Mouse (Mus musculus) layer of hippocampus, postnatal 14 days (tissue): ENCODE data around the gene Rara. TPM values are rescaled to one million over a fixed set of nuclear protein-coding genes. Genes with fewer than 3 reads are reported as not detected.
"Not testable (repeated sequence)": the region's sequence is repeated elsewhere in the genome, so short reads cannot be mapped to it uniquely, and the experiment has no call there.

ENCODE experiments used
- DNase-seq, 2 experiments: peaks; one replicate each; pipeline ENCODE4 v3.0.0; 2021 to 2022; ENCODE audit warnings: low spot score in 2 of 2, mixed read lengths in 1 of 2
- total RNA-seq, 2 experiments: library from RNA; stranded (reverse); gene quantifications; 2 replicates each; pipeline ENCODE4 v1.2.3; 2021

Rara gene
- total RNA-seq, 2 experiments from 2014 or later = 20.2 to 20.3 TPM

GRCm38 (mm10) chr11:98922307-98922706 lies 5.3 kb upstream of the Rara start:
- DNase-seq = not testable (repeated sequence)

GRCm38 (mm10) chr11:98922851-98923711 lies 4.5 kb upstream of the Rara start:
- DNase-seq = not testable (repeated sequence)

GRCm38 (mm10) chr11:98924633-98925175 lies 2.9 kb upstream of the Rara start:
- no peak for DNase-seq

DNA sequence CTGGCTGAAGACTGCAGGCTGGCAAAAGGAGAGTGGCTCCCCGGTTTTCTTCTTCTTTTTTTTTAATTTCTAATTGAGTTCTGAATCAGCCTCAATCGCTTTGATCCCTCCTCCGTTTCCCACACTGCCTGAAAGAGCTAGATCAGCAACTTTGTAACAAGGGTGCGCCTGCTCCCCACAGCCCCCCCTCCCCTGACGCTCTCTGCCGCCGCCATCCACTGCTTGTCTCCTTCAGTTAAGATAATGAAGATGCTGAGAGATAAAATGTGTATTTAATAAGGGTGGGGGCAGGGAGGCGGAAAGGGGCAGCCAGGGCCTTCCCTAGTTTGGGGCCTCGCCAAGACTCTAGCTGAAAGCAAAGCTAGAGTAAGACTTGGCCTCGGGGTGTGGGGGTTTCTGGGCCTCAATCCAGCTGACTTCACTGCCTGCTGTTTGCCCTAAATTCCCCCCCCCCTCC lies 2.3 kb upstream of the Rara start:
- DNase-seq = no peak

GRCm38 (mm10) chr11:98925868-98926311 lies 1.7 kb upstream of the Rara start:
- DNase-seq = no peak

DNA sequence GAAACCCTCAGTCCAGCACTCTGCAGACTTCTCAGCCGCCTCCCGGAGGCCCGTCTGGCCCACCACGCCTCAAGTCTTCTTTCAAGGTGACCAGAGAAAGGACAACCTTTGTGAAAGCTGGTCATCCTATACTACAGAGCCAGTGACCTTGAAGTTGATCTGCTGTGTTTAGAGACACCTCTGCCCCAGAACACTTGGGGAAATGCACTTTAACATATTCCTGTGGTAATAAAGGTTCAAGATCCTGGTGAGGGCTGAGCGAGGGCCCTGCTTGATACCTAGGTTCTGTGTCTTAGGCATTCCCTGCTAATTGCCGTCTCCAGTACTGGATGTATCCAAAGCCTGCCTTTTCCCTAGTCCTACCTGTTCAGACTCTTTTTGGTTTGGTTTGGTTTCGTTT lies 1.1 kb upstream of the Rara start:
- no peak for DNase-seq

DNA sequence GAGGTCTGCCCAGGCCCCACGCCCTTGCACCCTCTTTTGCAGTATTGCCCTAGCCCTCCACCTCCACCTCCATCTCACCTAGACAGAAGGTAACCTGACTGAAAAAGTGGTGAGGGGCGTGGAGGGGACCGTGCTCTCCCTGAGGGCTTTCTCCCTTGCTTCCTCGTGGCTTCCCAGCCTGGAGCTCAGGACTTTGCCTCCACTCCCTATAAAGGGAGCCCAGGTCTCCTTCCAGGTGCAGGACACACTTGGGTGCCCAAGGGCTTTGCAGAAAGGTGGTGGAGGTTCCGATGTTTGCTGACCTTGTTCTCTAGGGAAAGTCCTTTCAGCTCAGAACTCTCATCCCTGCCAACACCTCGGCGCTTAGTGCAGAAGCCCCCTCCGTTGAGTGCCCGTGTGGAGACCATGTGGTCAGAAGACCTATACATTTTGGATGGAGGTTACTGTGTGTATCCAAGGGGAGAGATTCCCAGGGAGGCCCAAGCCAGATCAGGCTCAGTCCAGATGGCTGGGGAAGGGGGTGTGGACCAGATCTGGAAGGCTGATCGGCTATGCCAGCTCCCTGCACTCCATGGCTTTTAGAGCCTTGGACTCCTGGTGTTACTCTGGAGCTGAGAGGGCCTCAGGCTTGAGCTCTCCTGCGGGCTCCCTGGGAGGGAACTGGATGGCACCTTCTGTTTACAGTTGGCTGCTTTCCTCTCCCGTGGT lies 722 bp downstream of the Rara start:
- no peak for DNase-seq

DNA sequence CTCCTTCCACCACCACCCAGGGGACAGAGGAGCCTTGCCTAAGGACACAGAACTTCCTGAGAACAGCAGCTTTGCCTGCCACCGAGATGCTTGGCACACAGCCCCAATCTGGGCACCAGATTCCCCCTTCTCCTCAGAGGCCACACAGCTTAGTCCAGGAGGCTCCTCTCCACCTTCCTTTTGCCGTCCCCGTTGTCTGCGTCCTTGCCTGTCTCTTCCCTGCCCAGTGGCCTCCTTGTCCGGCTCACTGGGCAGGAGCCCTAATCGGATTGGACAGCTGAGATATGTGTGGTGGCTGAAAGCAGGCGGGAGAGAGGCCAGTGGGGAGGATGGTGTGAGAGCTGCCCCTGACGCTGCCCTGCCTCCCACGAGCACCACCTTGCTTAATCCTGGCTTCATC lies 1.9 kb downstream of the Rara start:
- DNase-seq = no peak

GRCm38 (mm10) chr11:98930127-98930601 lies 2.5 kb downstream of the Rara start:
- DNase-seq = no peak

DNA sequence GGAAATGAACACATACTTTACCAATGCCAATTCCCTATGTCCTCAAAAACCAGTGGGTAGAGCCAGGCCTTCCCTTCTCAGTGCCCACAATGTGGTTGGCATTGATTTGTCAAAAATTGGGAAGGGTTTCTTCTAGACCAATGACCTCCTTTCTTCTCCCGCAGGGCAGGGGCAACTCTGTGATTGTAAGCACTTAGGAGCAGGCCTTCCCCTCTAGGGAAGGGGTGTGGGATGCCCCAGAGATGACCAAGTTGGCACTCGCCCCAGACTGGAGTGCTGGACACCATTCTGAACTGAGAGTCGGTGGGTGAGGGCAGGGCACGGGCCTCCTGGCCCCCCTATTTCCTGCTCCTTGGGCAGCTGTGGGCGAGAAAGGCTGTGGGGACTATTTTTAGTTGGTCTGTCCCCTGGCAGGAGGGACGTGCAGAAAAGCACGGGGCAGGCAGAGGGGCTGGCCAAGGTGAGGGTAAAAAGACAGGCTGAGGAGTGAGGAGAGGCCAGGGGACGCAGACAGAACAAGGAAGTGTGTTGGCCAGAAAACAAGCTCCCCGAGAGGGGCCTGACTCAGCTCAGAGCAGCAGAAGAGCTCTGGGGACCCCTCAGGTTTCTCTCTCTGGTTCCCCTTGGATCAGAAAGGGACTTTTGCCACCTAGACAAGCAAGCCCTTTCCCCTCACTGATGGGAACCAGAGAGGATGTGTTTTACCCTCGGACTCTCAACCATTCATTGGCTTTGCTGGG lies 3.3 kb downstream of the Rara start:
- no peak for DNase-seq

GRCm38 (mm10) chr11:98931513-98932292 lies 4.1 kb downstream of the Rara start:
- no peak for DNase-seq

- DNase-seq = no peak
Observed at GRCm38 (mm10) chr11:98932293-98933091, 4.9 kb downstream of the Rara start.

GRCm38 (mm10) chr11:98933151-98933550 lies 5.5 kb downstream of the Rara start:
- no peak for DNase-seq

- DNase-seq = not testable (repeated sequence)
Observed at GRCm38 (mm10) chr11:98933847-98934246, 6.2 kb downstream of the Rara start.

DNA sequence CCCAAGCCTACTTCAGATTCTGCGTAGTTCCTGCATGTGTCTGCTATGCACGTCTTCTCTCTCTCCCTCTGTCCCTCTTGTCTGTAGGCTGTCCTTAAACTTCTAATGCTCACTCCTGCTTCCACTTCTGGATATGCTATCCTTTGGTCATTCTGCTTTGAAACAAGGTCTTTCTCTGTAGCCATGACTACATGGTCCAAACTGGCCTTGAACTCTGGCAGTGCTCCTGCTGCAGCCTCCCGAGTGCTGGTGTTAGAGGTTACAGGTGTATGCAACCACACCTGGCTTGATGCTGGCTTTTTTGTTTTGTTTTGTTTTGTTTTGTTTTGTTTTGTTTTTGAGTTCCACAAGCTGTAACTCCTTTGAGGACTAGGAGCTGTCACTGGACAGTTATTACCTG lies 6.7 kb downstream of the Rara start:
- no peak for DNase-seq

DNA sequence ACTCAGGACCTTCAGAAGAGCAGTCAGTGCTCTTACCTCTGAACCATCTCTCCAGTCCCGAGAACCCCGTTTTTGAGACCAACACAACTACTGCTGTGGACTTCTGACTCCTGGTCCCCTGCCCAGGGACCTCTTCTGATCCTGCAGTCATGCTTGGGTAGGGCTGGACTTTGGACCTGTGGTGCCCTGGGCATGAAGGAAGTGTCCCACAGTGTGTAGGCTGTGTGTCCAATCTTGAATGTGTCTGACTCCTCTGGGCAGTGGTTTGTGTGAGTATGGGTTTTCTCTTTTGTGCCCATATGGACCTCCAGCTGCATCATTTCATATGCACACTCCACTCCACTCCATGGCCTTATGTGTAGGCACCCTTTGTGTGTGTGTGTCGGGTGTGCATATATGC lies 7.5 kb downstream of the Rara start:
- no peak for DNase-seq

DNA sequence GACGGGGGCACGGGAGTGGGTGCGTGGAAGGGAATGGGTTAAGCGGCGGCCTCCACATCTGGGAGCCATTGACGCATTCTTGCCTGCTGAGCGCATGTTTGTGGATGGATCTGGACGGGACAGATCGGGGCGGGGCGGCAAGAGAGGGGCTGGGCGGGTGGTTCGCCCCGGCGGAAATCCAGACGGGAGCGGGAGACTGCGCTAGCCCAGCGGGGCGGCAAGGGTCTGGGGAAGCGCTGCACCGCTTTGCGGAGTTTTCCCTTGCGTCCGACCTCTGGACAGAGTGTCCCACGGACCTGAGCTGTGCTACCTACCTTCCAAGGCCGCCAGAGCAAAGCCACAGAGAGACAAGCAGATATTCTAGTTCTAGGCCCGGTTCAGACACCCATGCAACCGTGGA lies 8.6 kb downstream of the Rara start:
- DNase-seq = no peak

- DNase-seq = no peak
Observed at GRCm38 (mm10) chr11:98936606-98937409, 9.2 kb downstream of the Rara start.
